Mouse (Mus musculus) CH12.LX (cell line): ENCODE results near the gene S1pr3. TPM values are rescaled to one million over a fixed set of nuclear protein-coding genes. Genes with fewer than 3 reads are reported as not detected.

Experiments used
- DNase-seq: peaks from one replicate; pipeline ENCODE4 v3.0.0-alpha.2; 2013; ENCODE audit errors: extremely low read depth
- H3K27ac ChIP-seq: 2 replicates; pipeline ENCODE4 v1.5.1; 2012; ENCODE audit warnings: low read depth, mild to moderate bottlenecking, control low read depth, moderate library complexity; ENCODE audit not compliant: insufficient read depth
- H3K27me3 ChIP-seq: replicated peaks from 2 replicates; pipeline ENCODE3; 2012; ENCODE audit warnings: inconsistent platforms
- H3K36me3 ChIP-seq, 2 experiments: replicated peaks in 1 of 2; 2 replicates each; pipeline versions ENCODE3 to v1.6.1; 2012; ENCODE audit warnings: inconsistent platforms in 1 of 2, low read length in 1 of 2, mild to moderate bottlenecking in 1 of 2, mixed read lengths in 1 of 2, moderate library complexity in 1 of 2; ENCODE audit not compliant: control insufficient read depth in 1 of 2, insufficient read depth in 1 of 2
- H3K4me1 ChIP-seq, 2 experiments: 2 replicates each; pipeline ENCODE4 v1.6.1; 2012; ENCODE audit warnings: inconsistent platforms in 1 of 2, moderate library complexity in 1 of 2; ENCODE audit not compliant: insufficient read depth in 2 of 2, control insufficient read depth in 1 of 2
- H3K4me2 ChIP-seq: 2 replicates; pipeline ENCODE4 v1.6.1; 2012; ENCODE audit warnings: low read depth, mild to moderate bottlenecking, control low read depth; ENCODE audit not compliant: poor library complexity, insufficient read depth, severe bottlenecking
- H3K4me3 ChIP-seq, 3 experiments: fragments of 150-350 bp in 1 of 3; sonication (generic) in 1 of 3; replicated peaks in 1 of 3; 2 replicates each; pipeline versions ENCODE3 to v1.5.1; 2011 to 2012; ENCODE audit warnings: low read depth in 2 of 3, low read length in 2 of 3, mild to moderate bottlenecking in 2 of 3, moderate library complexity in 2 of 3, control low read depth in 1 of 3, improper control_type of control experiment in 1 of 3, inconsistent platforms in 1 of 3, mixed read lengths in 1 of 3; ENCODE audit not compliant: poor library complexity in 1 of 3
- H3K79me2 ChIP-seq: replicated peaks from 2 replicates; pipeline ENCODE4 v1.6.1; 2012; ENCODE audit warnings: mild to moderate bottlenecking, moderate library complexity; ENCODE audit not compliant: control insufficient read depth, poor library complexity, insufficient read depth, severe bottlenecking; ENCODE audit errors: extremely low read depth
- H3K9ac ChIP-seq: 2 replicates; pipeline ENCODE4 v1.6.1; 2012; ENCODE audit warnings: low read depth, mild to moderate bottlenecking, control low read depth, moderate library complexity; ENCODE audit not compliant: insufficient read depth
- H3K9me3 ChIP-seq: replicated peaks from 2 replicates; pipeline ENCODE3; 2012; ENCODE audit warnings: low read length, inconsistent platforms, mixed read lengths
- BHLHE40 ChIP-seq: IDR thresholded peaks from 2 replicates; pipeline ENCODE4 v1.6.1; 2011; ENCODE audit warnings: mild to moderate bottlenecking, low read depth, low read length, improper control_type of control experiment
- CHD1 ChIP-seq: IDR thresholded peaks from 2 replicates; pipeline ENCODE4 v1.6.1; 2012; ENCODE audit warnings: low read depth, low read length, improper control_type of control experiment, inconsistent platforms
- CHD2 ChIP-seq: IDR thresholded peaks from 2 replicates; pipeline ENCODE4 v1.6.1; 2011; ENCODE audit warnings: low read length, improper control_type of control experiment
- E2F4 ChIP-seq: IDR thresholded peaks from 2 replicates; pipeline ENCODE4 v1.6.1; 2011; ENCODE audit warnings: low read depth, low read length, improper control_type of control experiment; ENCODE audit not compliant: insufficient replicate concordance
- ELF1 ChIP-seq: IDR thresholded peaks from 2 replicates; pipeline ENCODE4 v1.6.1; 2014; ENCODE audit warnings: low read depth, mild to moderate bottlenecking, inconsistent platforms, low read length, improper control_type of control experiment
- EP300 ChIP-seq: IDR thresholded peaks from 2 replicates; pipeline ENCODE4 v1.6.1; 2011; ENCODE audit warnings: low read length, improper control_type of control experiment
- HCFC1 ChIP-seq: IDR thresholded peaks from 2 replicates; pipeline ENCODE4 v1.6.1; 2012; ENCODE audit warnings: low read depth, mild to moderate bottlenecking, inconsistent platforms, low read length, improper control_type of control experiment
- IRF4 ChIP-seq: IDR thresholded peaks from 2 replicates; pipeline ENCODE4 v1.6.1; 2014; ENCODE audit warnings: low read depth, mild to moderate bottlenecking, inconsistent platforms, low read length, improper control_type of control experiment
- JUND ChIP-seq: conservative IDR thresholded peaks from 2 replicates; pipeline ENCODE4 v1.6.1; 2011; ENCODE audit warnings: low read depth, low read length, improper control_type of control experiment
- KAT2A ChIP-seq: IDR thresholded peaks from 2 replicates; pipeline ENCODE4 v1.6.1; 2012; ENCODE audit warnings: low read length, improper control_type of control experiment, inconsistent platforms; ENCODE audit not compliant: insufficient replicate concordance
- MAX ChIP-seq: IDR thresholded peaks from 2 replicates; pipeline ENCODE4 v1.6.1; 2011; ENCODE audit warnings: low read length, improper control_type of control experiment
- MAZ ChIP-seq: IDR thresholded peaks from 2 replicates; pipeline ENCODE4 v1.6.1; 2012; ENCODE audit warnings: low read depth, mild to moderate bottlenecking, inconsistent platforms, low read length, improper control_type of control experiment, moderate library complexity
- MEF2A ChIP-seq: IDR thresholded peaks from 2 replicates; pipeline ENCODE4 v1.6.1; 2014; ENCODE audit warnings: low read depth, mild to moderate bottlenecking, inconsistent platforms, low read length, improper control_type of control experiment, borderline replicate concordance
- MXI1 ChIP-seq: IDR thresholded peaks from 2 replicates; pipeline ENCODE4 v1.6.1; 2011; ENCODE audit warnings: mild to moderate bottlenecking, low read depth, low read length, improper control_type of control experiment
- NELFE ChIP-seq: IDR thresholded peaks from 2 replicates; pipeline ENCODE4 v1.6.1; 2011; ENCODE audit warnings: low read depth, low read length, improper control_type of control experiment
- NRF1 ChIP-seq: IDR thresholded peaks from 2 replicates; pipeline ENCODE4 v1.6.1; 2014; ENCODE audit warnings: low read depth, mild to moderate bottlenecking, inconsistent platforms, low read length, improper control_type of control experiment, moderate library complexity
- POLR2A ChIP-seq: IDR thresholded peaks from 2 replicates; pipeline ENCODE4 v1.6.1; 2011; ENCODE audit warnings: low read depth, mild to moderate bottlenecking, improper control_type of control experiment, low read length
- POLR2AphosphoS2 ChIP-seq: IDR thresholded peaks from 2 replicates; pipeline ENCODE4 v1.6.1; 2011; ENCODE audit warnings: low read depth, low read length, improper control_type of control experiment
- RAD21 ChIP-seq: IDR thresholded peaks from 2 replicates; pipeline ENCODE4 v1.6.1; 2011; ENCODE audit warnings: low read depth, mild to moderate bottlenecking, low read length, improper control_type of control experiment, moderate library complexity
- RCOR1 ChIP-seq: conservative IDR thresholded peaks from 2 replicates; pipeline ENCODE4 v1.6.1; 2012; ENCODE audit warnings: low read depth, mild to moderate bottlenecking, inconsistent platforms, low read length, improper control_type of control experiment
- TCF12 ChIP-seq: IDR thresholded peaks from 2 replicates; pipeline ENCODE4 v1.6.1; 2014; ENCODE audit warnings: low read depth, mild to moderate bottlenecking, inconsistent platforms, low read length, improper control_type of control experiment
- UBTF ChIP-seq: IDR thresholded peaks from 2 replicates; pipeline ENCODE4 v1.6.1; 2012; ENCODE audit warnings: low read depth, mild to moderate bottlenecking, inconsistent platforms, low read length, improper control_type of control experiment, moderate library complexity
- ZKSCAN1 ChIP-seq: IDR thresholded peaks from 2 replicates; pipeline ENCODE4 v1.6.1; 2012; ENCODE audit warnings: low read depth, inconsistent platforms, low read length, improper control_type of control experiment, borderline replicate concordance
- ZNF384 ChIP-seq: IDR thresholded peaks from 2 replicates; pipeline ENCODE4 v1.6.1; 2012; ENCODE audit warnings: low read depth, low read length, improper control_type of control experiment, inconsistent platforms
- dilution Hi-C: fragments of 300-500 bp; cut with MboI; formaldehyde crosslinking; loops from 2 replicates; pipeline ENCODE4 v1.14.3; 2020; ENCODE audit warnings: low sequenced_read_pairs; ENCODE audit not compliant: extremely low pct_unique_long_range_greater_than_20kb, extremely low pct_ligation_motif_present
- in situ Hi-C: fragments of 300-500 bp; cut with MboI; formaldehyde crosslinking; loops from 3 replicates; pipeline ENCODE4 v1.14.3; 2019; ENCODE audit warnings: low sequenced_read_pairs, low pct_ligation_motif_present, low pct_unique_long_range_greater_than_20kb, mixed read lengths
- polyA plus RNA-seq: library from polyadenylated mRNA; unstranded; fragments of >175 nt; gene quantifications from 2 replicates; pipeline ENCODE4 v1.2.1, GENCODE M21; 2012; ENCODE audit warnings: low read depth; ENCODE audit not compliant: insufficient read length
- total RNA-seq, 2 experiments: library from RNA; depleted of rRNA; stranded (reverse); fragments of 300-350 nt in 1 of 2; fragments of >200 nt in 1 of 2; gene quantifications; 2 replicates each; pipeline ENCODE4 v1.2.3; 2012 to 2014

S1pr3 gene
- total and polyA plus RNA-seq, 3 experiments = 7.5 to 33.4 (median 8.6) TPM

DNA sequence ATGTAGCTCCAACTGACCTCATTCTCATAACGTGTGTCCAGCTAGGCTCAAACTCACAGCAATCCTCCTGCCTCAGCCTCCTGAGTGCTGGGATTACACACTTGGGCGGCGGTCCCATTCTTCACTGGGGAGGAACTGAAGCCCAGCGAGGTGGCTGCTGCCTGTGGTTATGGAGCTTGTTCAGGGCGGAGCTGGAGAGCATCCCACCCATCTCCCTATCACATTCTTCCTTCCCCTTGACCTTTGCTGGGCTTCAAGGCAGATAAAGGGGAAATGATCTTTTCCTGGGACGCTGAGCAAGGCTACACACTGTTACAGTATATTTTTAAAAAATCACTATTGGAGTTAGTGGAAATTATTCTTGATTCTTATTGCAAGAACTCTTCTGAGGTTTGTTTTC lies 43.2 kb upstream of the S1pr3 start:
- in situ Hi-C loops (no loop called here), dilution Hi-C loops (no loop called here)
- Histone ChIP-seq H3K4me2 (no peak overlapping the region), H3K36me3 (no peaks in the 10 kb centered on the region), H3K9ac (no peak overlapping the region), H3K9me3 (no peaks in the 10 kb centered on the region), H3K79me2 (no peaks in the 10 kb centered on the region), H3K4me3 (no peak overlapping the region), H3K27me3 (no peaks in the 10 kb centered on the region), H3K27ac (no peak overlapping the region), H3K4me1 (peaks cover 21 to 32% of the 10 kb centered on the region in 2 experiments)
- TF ChIP-seq EP300 (no peak), TCF12 (no peak), RCOR1 (no peak), POLR2AphosphoS2 (no peak), MXI1 (no peak), CHD2 (no peak), MAX (no peak), HCFC1 (no peak), BHLHE40 (no peak), NELFE (no peak), NRF1 (no peak), KAT2A (no peak), JUND (no peak), ZNF384 (no peak), CHD1 (no peak), MEF2A (no peak), ZKSCAN1 (no peak)
- DNase-seq = no peak

DNA sequence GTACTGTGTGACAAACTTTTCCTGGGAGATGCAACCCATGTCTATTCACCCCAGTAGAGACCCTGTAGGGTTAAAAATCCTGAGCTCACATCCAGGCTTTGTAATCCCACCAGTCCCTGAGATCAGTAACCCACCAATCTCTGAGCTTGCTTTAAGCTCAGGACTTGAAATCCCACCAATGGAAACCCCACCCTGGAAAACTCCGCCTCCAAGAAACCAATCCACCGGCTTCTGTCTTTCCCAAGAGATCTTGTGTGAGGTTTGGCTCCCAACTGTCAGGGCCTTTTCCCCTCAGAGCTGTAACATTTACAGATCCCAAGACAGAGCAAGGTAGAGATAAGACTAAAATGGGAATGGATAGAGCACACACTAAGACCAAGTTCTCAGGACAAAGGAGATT lies 40.1 kb upstream of the S1pr3 start:
- in situ Hi-C loops = no loop called here

More for the DNA sequence above, 40.1 kb upstream of the S1pr3 start:
- H3K36me3 ChIP-seq = no peaks in the 10 kb centered on the region
- no peak overlapping the region for H3K4me2 ChIP-seq
- H3K27ac ChIP-seq = no peak overlapping the region
- no peak for DNase-seq
- H3K9ac ChIP-seq = no peak overlapping the region
- peaks cover 6 to 19% of the 10 kb centered on the region in 2 experiments for H3K4me1 ChIP-seq
- no peaks in the 10 kb centered on the region for H3K9me3 ChIP-seq
- H3K27me3 ChIP-seq = no peaks in the 10 kb centered on the region
- H3K79me2 ChIP-seq = no peaks in the 10 kb centered on the region
- TF ChIP-seq HCFC1 = no peak
- TF ChIP-seq ZKSCAN1 = no peak
- TF ChIP-seq E2F4 = no peak
- no peak for TF ChIP-seq MAZ
- TF ChIP-seq NELFE = no peak
- TF ChIP-seq RAD21 = no peak
- no peak for TF ChIP-seq TCF12
- TF ChIP-seq CHD2 = no peak
- TF ChIP-seq ELF1 = no peak
- TF ChIP-seq POLR2A = no peak
- TF ChIP-seq RCOR1 = no peak
- TF ChIP-seq UBTF = no peak
- no peak for TF ChIP-seq IRF4
- H3K4me3 ChIP-seq = no peak overlapping the region
- dilution Hi-C loops = no loop called here
